Mouse (Mus musculus) 3T3-L1 (cell line): ENCODE results near the gene Ndrg3.
"Not testable (repeated sequence)": the region's sequence is repeated elsewhere in the genome, so short reads cannot be mapped to it uniquely, and the experiment has no call there.

ENCODE experiments used
- DNase-seq: peaks from one replicate; pipeline ENCODE4 v3.0.0-alpha.2; 2015; ENCODE audit warnings: low read depth, low spot score

Ndrg3 gene

DNA sequence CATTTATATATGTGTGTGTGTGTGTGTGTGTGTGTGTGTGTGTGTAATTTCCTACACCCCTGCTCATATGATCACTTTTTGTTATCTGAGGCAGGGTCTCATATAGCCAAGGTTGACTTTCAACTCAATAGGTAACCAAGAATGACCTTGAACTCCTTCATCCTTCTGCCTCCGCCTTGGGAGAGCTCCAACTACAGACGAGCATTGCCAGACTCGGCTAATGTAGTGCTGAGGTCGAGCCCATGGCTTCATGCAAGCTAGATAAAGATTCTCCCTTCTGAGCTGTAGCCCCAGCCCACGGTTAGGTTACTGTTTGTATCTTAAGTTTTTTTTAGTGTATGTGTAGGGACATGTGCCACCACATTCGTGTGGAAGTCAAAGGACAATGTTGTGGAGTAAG is 90.0 kb downstream of the Ndrg3 start:
- DNase-seq, result no peak

DNA sequence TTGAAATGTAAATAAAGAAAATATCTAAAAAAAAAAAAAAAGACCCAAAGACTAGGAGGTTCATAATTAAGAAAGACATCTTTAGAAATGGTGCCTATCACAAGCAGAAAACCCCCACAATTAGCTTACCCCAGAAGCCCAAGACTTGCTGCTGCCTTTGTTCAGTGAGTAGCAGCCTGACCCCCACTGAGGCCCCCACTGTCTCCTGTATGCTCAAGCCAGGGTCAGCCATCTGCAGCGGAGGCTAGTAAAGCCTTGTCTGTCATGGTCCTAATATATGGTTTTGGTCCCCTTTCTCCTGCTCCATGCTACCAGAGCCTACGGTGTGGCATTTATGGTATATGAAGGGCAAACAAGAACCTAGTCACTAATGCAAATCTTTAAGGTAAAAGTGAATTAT is 90.5 kb downstream of the Ndrg3 start:
- DNase-seq, result no peak

DNA sequence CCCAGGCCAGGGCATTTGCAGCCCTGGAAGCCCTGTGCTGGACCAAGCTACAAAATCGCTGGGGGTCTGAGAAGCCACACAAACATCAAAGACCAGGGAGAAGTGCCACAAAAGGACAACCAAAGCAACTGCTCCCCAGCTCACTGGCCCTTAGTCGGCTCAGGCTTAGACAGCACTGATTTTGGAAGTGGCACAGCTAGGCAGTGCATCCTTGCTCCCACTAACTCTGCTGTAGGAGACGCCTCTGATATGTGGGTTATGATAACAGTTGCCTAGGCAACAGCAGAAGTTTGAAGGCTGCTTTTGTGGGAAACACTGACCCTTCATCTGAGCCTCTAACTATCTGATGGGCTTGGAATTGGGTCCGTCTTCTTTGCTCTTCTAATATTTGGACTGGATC is 92.7 kb downstream of the Ndrg3 start:
- no peak for DNase-seq

DNA sequence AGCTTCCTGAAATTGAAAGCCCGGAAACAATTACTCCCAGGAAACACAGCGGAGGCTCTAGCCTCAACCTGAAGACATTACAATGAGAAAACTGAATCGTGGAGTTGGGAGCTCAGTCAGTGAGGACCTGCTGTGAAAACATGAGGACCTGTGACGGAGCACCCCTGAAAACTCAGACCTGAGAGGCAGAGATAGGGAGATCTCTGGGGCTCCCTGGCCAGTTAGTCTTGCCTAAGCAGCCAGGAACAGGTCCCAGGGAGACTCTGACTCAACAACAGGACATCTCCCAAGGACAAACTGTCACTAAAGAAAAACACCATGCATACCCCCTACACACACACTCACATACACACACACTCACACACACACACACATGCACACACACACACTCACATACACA is 93.5 kb downstream of the Ndrg3 start:
- DNase-seq, result no peak

DNA sequence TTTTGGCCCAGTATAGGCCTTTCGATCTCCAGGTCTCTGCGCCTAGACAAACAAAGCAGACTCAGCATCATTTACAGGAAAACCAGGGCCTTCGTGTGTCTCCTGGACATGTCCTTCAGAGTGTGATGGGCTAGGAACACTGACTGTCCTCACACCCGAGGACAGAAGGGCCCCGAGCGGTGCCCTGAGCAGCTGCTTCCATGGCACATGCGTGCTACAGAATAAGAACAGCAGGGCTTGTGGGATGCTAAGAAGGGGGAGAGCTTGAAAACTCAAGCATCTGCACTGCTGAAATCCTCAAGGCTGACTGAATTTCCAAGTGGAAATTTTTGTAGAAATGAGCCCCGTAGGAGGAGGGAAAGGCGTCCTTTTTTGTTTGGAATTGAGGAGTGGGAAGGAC is 94.8 kb downstream of the Ndrg3 start:
- DNase-seq, result no peak

DNA sequence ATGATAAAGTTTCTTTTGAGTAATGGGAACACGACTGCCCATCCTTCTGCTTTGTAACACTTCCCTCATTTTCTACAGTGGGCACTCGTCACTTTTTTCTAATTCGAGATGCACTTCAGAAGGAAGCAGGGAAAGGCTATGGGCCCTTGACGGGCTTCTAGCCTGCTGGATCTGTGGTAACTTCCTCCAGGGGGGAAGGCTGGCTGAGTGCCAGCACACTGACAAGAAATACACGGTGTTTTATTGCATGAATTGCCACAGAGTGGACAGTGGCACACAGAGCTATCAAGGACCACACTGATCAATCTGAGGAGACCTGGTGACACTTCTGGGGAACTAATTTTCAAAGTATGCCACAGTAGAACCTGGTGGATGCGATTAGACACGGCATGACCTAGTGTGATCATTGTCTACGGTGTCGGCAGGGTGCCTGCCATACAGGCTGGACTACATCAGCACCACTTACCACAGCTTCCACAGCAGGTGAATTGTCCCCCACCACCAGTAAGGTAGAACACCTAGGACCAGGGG is 95.4 kb downstream of the Ndrg3 start:
- DNase-seq, result no peak

DNA sequence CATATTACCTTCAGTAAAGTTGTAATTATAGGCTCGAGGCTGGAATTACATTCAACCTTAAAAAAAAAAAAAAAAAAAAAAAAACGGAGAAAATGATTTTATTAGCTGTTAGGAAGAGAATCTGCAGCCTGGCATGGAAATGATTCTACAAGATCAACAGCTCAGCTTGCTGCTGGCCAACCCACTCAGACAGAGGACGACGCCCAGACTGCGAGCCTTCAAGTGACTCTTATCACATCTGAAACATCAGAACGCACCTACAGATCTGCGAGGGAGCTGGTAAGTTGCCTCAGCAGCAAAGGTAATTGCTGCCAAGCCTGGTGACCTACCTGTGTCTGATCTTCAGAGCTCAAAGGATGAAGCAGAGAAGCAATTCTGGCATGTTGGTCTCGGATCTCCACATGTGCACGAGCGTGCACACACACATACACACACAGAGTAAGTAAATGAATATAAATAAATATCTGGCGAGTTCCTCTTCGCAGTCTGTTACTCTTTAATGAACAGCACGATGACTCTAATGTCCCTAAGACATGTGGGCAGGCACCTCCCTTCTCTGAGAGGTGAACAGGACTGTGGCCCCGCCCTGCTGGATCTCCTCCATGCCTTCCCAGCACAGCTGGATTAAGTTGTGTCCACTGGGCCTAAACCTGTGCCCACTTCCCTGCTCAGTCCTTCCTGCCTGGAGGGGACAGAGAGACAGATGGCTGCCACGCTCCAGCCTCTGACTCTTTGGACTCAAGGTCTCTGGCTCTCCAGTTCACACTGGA is 97.2 kb downstream of the Ndrg3 start:
- no peak for DNase-seq

DNA sequence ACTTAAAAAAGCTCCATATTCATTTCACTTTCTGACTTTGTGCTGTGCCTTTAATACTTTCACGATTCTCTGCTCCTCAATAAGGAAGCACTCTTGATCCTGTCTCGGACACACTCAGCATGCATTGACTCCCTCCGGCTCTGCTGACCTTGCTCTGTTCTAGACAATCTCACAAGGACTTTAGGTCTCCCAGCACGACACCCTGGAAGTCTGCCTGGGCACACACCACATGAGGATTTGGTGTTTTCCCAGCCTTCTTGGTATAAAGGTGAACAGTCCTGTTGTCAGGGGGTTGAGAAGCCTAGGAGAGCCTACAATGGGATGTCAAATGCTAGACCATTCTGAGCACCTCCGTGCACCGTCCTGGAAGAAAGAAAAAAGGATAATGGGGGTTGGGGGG is 99.0 kb downstream of the Ndrg3 start:
- no peak for DNase-seq

DNA sequence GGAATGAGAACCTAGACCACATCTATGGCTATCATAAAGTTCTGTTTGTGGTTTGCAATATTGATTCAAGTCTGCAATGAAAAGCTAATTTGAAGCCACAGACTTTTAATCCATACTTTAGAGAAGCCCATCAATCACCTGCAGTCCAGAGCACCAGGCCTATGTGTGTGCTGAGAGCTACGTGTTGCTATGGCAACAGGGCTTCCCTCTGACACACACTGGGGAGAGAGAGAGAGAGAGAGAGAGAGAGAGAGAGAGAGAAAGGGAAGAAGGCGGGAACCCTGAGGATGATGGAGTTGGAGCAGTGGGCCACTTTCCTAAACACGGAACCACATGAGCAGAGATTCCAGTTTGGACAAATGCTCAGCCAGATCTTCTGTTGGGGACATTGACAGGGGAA is 99.6 kb downstream of the Ndrg3 start:
- no peak for DNase-seq

DNA sequence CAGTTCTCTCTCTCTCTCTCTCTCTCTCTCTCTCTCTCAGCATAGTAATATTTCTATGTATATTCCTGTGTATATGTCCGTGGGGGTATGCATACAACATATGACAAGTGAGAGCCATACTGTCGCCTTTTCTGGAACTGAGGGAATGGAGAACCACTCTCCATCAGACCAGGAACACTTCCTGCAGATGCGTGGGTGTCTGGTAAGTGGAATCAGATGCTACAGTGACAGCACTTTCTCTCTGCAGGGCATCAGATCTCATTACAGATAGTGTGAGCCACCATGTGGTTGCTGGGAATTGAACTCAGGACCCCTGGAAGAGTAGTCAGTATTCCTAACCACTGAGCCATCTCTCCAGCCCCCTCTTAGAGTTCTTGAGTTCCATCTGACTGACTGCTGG is 103.4 kb downstream of the Ndrg3 start:
- peak; percentile 51 for DNase-seq

DNA sequence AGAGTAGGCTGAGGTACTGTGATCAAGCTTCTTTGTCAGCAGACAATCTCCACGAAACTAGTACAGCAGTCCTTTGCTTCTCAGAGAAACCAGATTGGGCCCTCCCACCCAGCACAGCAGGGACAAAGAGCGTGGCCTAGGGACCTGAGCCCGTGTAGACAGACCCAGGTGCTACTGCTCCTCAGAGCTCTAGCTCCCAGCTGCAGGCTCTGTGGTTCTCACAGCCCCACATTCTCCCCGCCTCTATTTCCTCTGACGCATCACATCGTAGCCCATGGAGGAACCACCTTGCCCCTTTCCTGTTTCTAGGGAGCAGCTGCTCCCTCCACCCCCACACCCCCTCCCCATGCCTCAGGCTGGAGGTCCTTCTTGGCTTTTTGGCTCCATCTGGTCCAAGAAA is 104.8 kb downstream of the Ndrg3 start, which contains the start of gene Sla2:
Gene Sla2 (minus strand): TSS at position 176 of the 400 bp plus-strand sequence.
- no peak for DNase-seq

DNA sequence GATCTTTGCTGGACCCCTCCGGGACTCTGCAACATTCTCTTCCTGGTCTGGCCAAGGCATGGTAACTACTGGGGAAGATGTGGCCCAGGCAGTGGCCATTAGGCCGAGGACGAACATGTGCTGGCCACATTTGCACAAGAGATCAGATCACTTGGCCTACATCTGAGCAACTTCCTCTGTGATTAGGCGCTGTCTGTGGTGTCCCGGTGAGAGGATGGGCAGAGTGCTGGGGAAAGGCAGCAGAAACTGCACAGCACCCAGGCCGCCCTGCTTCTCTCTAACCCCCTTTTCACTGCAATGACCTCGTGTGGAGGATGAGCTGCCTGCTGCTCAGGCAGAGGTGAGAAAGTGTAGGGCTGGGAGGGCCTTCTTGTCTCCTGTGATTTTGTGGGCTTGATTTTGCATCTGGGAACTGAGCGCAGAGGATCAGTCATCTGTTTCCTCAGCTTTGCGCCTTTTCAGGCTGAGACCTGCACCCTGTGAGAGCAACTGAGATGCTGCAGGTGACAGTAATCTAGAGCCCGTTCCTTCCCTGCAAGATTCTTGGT is 105.7 kb downstream of the Ndrg3 start:
- DNase-seq, result no peak

DNA sequence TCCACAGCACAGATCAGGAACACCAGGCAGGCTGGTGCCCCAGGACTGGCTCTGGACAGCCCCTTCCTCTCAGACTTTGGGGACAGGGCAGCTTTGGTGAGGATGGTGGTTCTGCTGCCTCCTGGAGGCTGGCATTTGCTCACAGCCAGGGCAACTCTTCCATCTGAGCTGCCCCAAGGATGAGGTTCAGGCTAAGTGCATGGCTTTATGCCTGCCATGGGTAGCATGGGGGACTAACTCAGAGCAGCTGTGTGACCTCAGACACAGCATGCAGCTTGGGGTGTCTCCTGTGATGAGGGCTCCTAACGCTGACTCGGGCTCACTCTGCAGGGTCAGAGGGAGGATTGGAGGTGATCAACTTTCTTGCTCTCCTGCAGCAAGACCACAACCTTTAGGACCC is 106.2 kb downstream of the Ndrg3 start:
- DNase-seq, result not testable (repeated sequence)

DNA sequence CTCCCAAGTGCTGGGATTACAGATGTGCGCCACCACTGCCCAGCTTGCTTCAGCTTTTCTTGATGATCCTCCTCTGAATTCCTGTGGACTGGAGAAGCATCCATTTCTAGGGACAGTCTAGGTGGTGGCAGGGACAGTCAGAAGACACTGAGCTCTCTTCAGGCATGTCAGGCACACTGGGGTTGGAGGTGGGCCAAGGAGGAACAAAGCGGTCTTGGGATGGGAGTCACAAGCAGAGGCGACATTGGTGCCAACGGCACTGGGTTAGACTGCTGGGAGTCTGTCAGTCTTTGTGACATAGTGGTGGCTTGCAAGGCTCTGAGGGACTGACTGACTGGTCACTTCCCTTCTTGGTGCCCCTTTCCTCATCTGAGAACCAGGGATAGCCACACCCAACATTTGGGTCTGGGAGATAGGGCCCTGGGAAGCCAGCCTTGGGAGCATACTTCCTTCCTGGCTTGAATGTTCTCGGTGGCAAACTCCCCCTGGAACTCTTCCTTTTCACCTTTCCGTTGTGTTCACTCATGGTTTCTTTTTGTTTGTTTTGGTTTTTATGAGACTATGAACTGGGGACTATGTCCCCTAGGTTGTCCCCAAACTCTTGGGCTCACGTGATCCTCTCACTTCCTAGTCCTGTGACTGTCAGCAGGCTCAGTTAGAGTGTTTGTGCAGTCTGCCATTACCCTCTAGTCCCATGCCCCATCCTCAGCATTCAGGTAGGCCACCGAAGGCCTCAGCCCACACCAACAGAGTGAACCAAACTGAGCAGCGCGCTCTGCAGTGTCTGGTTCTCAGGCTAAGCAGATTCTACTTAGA is 107.3 kb downstream of the Ndrg3 start:
- no peak for DNase-seq

DNA sequence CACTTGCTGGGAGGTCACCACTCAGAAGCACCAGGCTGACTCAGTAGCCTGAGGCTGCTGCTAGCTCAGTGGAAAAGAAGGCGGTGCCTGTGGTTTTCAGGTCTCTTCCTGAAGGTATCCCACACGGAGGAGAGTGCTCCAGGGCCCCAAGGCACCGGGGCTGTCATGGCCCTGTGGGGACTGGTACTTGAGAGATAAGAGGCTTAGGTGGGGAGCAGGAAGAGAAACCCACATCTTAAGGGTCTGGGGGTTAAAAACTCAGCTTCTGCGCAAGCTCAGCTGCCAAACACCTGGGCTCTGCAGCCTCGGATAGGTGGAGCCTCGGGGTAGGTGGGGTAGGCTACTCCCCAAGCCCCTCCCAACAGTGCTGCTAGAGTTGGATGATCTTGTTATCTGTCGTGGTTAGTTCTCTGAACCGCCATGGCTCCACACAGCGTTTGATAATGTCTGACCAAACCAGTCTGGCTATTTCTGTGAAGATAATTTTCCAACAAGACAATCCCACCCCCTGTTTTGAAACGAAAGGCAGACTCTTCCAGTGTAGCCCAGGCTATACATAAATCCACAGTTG is 109.3 kb downstream of the Ndrg3 start:
- DNase-seq, result peak; percentile 82

DNA sequence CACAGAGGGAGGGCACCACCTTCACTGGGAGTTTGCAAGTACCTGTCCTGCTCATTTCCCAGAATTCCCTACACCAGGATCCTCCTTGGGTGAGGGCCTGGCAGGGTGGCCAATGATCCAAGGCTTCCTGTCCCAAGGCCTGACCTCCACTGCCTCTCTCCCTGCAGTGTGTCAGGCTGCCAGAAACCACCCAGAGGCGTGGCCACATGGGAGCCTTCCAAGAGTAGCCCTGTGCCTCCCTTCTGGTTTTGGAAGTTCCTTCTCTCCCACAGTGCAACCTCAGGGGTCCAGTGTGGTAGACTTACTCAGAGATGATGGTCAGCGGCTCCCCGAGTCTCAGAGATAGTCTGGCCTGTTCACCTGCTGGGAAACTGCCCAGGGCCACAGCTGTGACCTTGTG is 112.3 kb downstream of the Ndrg3 start:
- peak; percentile 66 for DNase-seq

DNA sequence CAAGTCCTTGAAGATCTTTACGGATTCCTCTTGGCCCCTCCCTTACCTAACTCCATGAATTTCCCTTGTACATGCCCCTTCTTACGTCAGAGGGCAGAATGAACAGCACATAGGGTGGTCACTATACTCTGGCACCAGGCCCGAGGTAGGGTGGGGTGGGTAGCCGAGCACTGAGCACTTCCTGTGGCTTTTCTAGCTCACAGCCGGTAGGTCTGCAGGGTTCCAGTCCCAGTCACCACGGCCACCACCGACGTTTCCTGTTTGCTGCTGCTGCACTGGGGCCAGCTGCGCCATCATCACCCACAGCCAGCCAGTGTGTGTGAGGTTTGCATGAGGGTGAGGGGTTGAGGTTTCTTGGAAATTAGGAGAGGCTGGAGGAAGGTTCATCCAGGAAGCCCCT is 114.1 kb downstream of the Ndrg3 start:
- DNase-seq, result no peak
